Mouse (Mus musculus): Measurements from ENCODE around the gene Rnf182.

DNA sequence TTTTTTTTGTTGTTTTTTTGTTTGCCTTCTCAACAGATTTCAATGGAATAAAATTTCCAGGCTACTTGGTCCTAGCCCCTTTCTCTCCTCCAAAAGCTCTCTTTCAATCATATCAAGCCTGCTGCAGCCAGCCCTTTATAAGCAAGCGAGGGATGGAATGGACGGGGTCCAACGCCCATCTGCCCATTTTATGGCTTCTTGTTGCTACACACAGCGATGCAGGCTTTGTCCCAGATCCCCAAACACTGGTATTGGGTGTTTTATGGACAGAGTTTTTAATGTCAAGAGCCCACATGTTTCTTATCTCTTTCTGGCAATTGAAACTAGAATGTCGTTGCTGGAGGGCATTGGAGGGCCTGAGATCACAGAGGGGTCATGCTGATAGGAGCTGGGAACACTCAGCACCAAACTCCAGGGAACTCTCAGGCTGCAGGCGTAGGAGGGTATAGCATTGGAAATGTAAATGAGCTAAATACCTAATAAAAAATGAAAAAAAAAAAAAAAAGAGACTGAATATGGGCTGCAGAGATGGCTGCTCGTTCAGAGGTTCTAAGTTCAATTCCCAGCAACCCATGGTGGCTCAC lies 89.1 kb downstream of the Rnf182 start:
- TF ChIP-seq POLR2A (IDR thresholded peaks at IDR 0.05; ENCODE audit: borderline replicate concordance, low read depth, low read length) (no peak), CTCF (IDR thresholded peaks at IDR 0.05; ENCODE audit: low read depth, low read length) (no peak)
